Mouse (Mus musculus): Measurements from ENCODE around the gene Csrp1.

DNA sequence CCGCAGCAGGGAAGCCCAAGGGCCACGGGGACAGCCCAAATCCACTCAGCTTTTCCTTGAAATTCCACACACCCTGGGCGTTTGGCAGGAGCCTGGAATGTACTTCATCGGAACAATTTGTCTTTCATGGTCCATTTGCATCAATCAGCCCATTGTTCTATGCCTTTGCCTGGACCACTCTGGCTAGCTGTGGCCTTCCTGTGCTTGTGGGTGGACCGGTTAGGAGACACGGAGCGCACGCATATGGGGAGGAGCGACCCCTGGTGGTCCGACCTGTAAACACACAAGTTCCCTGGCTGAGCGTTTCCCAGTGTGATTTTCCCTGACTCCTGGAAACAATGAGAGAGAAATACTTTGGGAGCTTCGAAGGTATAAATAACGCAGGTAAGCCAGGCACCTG, 61.4 kb downstream of the Csrp1 start:
- TF ChIP-seq POLR2A (IDR thresholded peaks at IDR 0.05; ENCODE audit: insufficient read length, low read depth) (no peak), MYOG (IDR thresholded peaks at IDR 0.05; ENCODE audit: control insufficient read depth in 1 of 3, insufficient read depth in 1 of 3, insufficient read length in 2 of 3, low read depth in 2 of 3) (no peak), SRF (IDR thresholded peaks at IDR 0.05; ENCODE audit: control insufficient read depth, insufficient read length, low read depth) (no peak), REST (IDR thresholded peaks at IDR 0.05; ENCODE audit: insufficient read depth, insufficient read length) (no peak), MYOD1 (IDR thresholded peaks at IDR 0.05; ENCODE audit: control insufficient read depth in 1 of 3, insufficient read length in 2 of 3, low read depth in 2 of 3) (no peak), USF1 (IDR thresholded peaks at IDR 0.05; ENCODE audit: low read depth) (no peak), POLR2AphosphoS2 (IDR thresholded peaks at IDR 0.05; ENCODE audit: insufficient read length, low read depth) (no peak), TCF12 (IDR thresholded peaks at IDR 0.05; ENCODE audit: insufficient read depth, poor library complexity, severe bottlenecking) (no peak), MAX (IDR thresholded peaks at IDR 0.05; ENCODE audit: low read depth) (no peak), CEBPB (IDR thresholded peaks at IDR 0.05; ENCODE audit: insufficient read depth, poor library complexity, severe bottlenecking) (no peak)
